Mouse (Mus musculus) myocyte (in vitro differentiated cells): ENCODE data around the gene Otud7b. TPM values are rescaled to one million over a fixed set of nuclear protein-coding genes. Genes with fewer than 3 reads are reported as not detected.

Experiments
- H3K27me3 ChIP-seq: one replicate; pipeline ENCODE4 v1.6.1; 2011; ENCODE audit not compliant: control insufficient read depth, insufficient read depth, insufficient read length
- H3K36me3 ChIP-seq: one replicate; pipeline ENCODE4 v1.6.1; 2011; ENCODE audit not compliant: control insufficient read depth, insufficient read depth
- H3K4me2 ChIP-seq: one replicate; pipeline ENCODE4 v1.6.1; 2011; ENCODE audit warnings: low read depth, control low read depth
- H3K4me3 ChIP-seq: one replicate; pipeline ENCODE4 v1.5.1; 2011; ENCODE audit warnings: mild to moderate bottlenecking, control low read depth, moderate library complexity
- H3K79me2 ChIP-seq: one replicate; pipeline ENCODE4 v1.6.1; 2011; ENCODE audit not compliant: control insufficient read depth, insufficient read depth
- H3ac ChIP-seq: one replicate; pipeline ENCODE4 v1.6.1; 2011; ENCODE audit not compliant: control insufficient read depth, insufficient read length
- CEBPB ChIP-seq: IDR thresholded peaks from 2 replicates; pipeline ENCODE4 v1.6.1; 2011; ENCODE audit warnings: mild to moderate bottlenecking, moderate library complexity; ENCODE audit not compliant: poor library complexity, insufficient read depth, severe bottlenecking
- E2F4 ChIP-seq: IDR thresholded peaks from one replicate; pipeline ENCODE4 v1.6.1; 2011; ENCODE audit warnings: mild to moderate bottlenecking, control low read depth, moderate library complexity; ENCODE audit not compliant: insufficient read depth
- MAX ChIP-seq: IDR thresholded peaks from one replicate; pipeline ENCODE4 v1.6.1; 2011; ENCODE audit warnings: low read depth, mild to moderate bottlenecking, control low read depth
- MYOD1 ChIP-seq, 3 experiments: IDR thresholded peaks; one replicate each; pipeline ENCODE4 v1.6.1; 2011; ENCODE audit warnings: control low read depth in 2 of 3, low read depth in 2 of 3, mild to moderate bottlenecking in 2 of 3, moderate library complexity in 1 of 3; ENCODE audit not compliant: insufficient read length in 2 of 3, control insufficient read depth in 1 of 3
- MYOG ChIP-seq, 3 experiments: IDR thresholded peaks; one replicate each; pipeline ENCODE4 v1.6.1; 2011; ENCODE audit warnings: control low read depth in 2 of 3, low read depth in 2 of 3, mild to moderate bottlenecking in 2 of 3; ENCODE audit not compliant: insufficient read length in 2 of 3, control insufficient read depth in 1 of 3, insufficient read depth in 1 of 3
- POLR2A ChIP-seq: IDR thresholded peaks from one replicate; pipeline ENCODE4 v1.6.1; 2011; ENCODE audit warnings: low read depth, mild to moderate bottlenecking, control low read depth, moderate library complexity; ENCODE audit not compliant: insufficient read length
- POLR2AphosphoS2 ChIP-seq: IDR thresholded peaks from one replicate; pipeline ENCODE4 v1.6.1; 2011; ENCODE audit warnings: low read depth, control low read depth; ENCODE audit not compliant: insufficient read length
- REST ChIP-seq: IDR thresholded peaks from one replicate; pipeline ENCODE4 v1.6.1; 2011; ENCODE audit warnings: mild to moderate bottlenecking, control low read depth, moderate library complexity; ENCODE audit not compliant: insufficient read depth, insufficient read length
- SRF ChIP-seq: IDR thresholded peaks from one replicate; pipeline ENCODE4 v1.6.1; 2011; ENCODE audit warnings: low read depth; ENCODE audit not compliant: control insufficient read depth, insufficient read length
- TCF12 ChIP-seq: IDR thresholded peaks from one replicate; pipeline ENCODE4 v1.6.1; 2011; ENCODE audit warnings: mild to moderate bottlenecking, control low read depth; ENCODE audit not compliant: poor library complexity, insufficient read depth, severe bottlenecking
- TCF3 ChIP-seq: IDR thresholded peaks from one replicate; pipeline ENCODE4 v1.6.1; 2011; ENCODE audit warnings: low read depth, control low read depth; ENCODE audit not compliant: insufficient read length
- USF1 ChIP-seq: IDR thresholded peaks from one replicate; pipeline ENCODE4 v1.6.1; 2011; ENCODE audit warnings: low read depth, mild to moderate bottlenecking, control low read depth, moderate library complexity
- polyA plus RNA-seq: library from polyadenylated mRNA; unstranded; fragments of >200 nt; fragmentation: generic; extraction: Trizol; gene quantifications from one replicate; pipeline ENCODE4 v1.2.1, GENCODE M21; 2012; ENCODE audit warnings: missing spikeins

Otud7b gene
- polyA plus RNA-seq, 1 experiment: 16.4 TPM

- H3K79me2 ChIP-seq: no peaks in the 10 kb centered on the region
- no peak overlapping the region for H3K4me2 ChIP-seq
- no peaks in the 10 kb centered on the region for H3K27me3 ChIP-seq
- no peaks in the 10 kb centered on the region for H3K36me3 ChIP-seq
- TF ChIP-seq E2F4 (no peak), POLR2A (no peak), SRF (no peak), MYOG (IDR thresholded peaks at IDR 0.05; ENCODE audit: control insufficient read depth in 1 of 3, insufficient read depth in 1 of 3, insufficient read length in 2 of 3, low read depth in 2 of 3) (no peak), MAX (no peak), CEBPB (no peak), TCF3 (no peak)
- no peak overlapping the region for H3ac ChIP-seq
- no peak overlapping the region for H3K4me3 ChIP-seq
Measured at GRCm38 (mm10) chr3:96066741-96067140, 37.6 kb upstream of the Otud7b start.

- no peak overlapping the region for H3K4me3 ChIP-seq
- H3K36me3 ChIP-seq: no peaks in the 10 kb centered on the region
- TF ChIP-seq CEBPB (no peak), TCF12 (no peak), MYOG (IDR thresholded peaks at IDR 0.05; ENCODE audit: control insufficient read depth in 1 of 3, insufficient read depth in 1 of 3, insufficient read length in 2 of 3, low read depth in 2 of 3) (no peak), POLR2AphosphoS2 (no peak), USF1 (no peak), REST (no peak), MAX (no peak), TCF3 (no peak), E2F4 (no peak), POLR2A (no peak), MYOD1 (IDR thresholded peaks at IDR 0.05; ENCODE audit: control insufficient read depth in 1 of 3, insufficient read length in 2 of 3, low read depth in 2 of 3) (no peak), SRF (no peak)
- H3ac ChIP-seq: no peak overlapping the region
- no peaks in the 10 kb centered on the region for H3K79me2 ChIP-seq
- H3K4me2 ChIP-seq: no peak overlapping the region
- H3K27me3 ChIP-seq: no peaks in the 10 kb centered on the region
Measured at GRCm38 (mm10) chr3:96069046-96069445, 35.3 kb upstream of the Otud7b start.

GRCm38 (mm10) chr3:96069542-96069941 is 34.8 kb upstream of the Otud7b start:
- no peak for TF ChIP-seq E2F4
- TF ChIP-seq TCF12: no peak
- no peak for TF ChIP-seq POLR2AphosphoS2
- no peak for TF ChIP-seq CEBPB
- TF ChIP-seq SRF: no peak
- TF ChIP-seq USF1: no peak
- TF ChIP-seq MYOG (IDR thresholded peaks at IDR 0.05; ENCODE audit: control insufficient read depth in 1 of 3, insufficient read depth in 1 of 3, insufficient read length in 2 of 3, low read depth in 2 of 3): no peak
- TF ChIP-seq TCF3: no peak
- TF ChIP-seq MYOD1 (IDR thresholded peaks at IDR 0.05; ENCODE audit: control insufficient read depth in 1 of 3, insufficient read length in 2 of 3, low read depth in 2 of 3): no peak
- no peak for TF ChIP-seq REST
- peak overlapping the region; percentile 13 for H3K4me2 ChIP-seq

GRCm38 (mm10) chr3:96070241-96070640 is 34.1 kb upstream of the Otud7b start:
- no peak overlapping the region for H3K4me2 ChIP-seq
- no peaks in the 10 kb centered on the region for H3K36me3 ChIP-seq
- no peak overlapping the region for H3ac ChIP-seq
- H3K79me2 ChIP-seq: no peaks in the 10 kb centered on the region
- no peak for TF ChIP-seq POLR2AphosphoS2
- no peak for TF ChIP-seq REST
- TF ChIP-seq TCF12: no peak
- H3K27me3 ChIP-seq: no peaks in the 10 kb centered on the region
- no peak overlapping the region for H3K4me3 ChIP-seq

More at GRCm38 (mm10) chr3:96069542-96069941, 34.8 kb upstream of the Otud7b start:
- no peaks in the 10 kb centered on the region for H3K36me3 ChIP-seq
- no peaks in the 10 kb centered on the region for H3K79me2 ChIP-seq
- H3K4me3 ChIP-seq: no peak overlapping the region
- no peak overlapping the region for H3ac ChIP-seq
- no peaks in the 10 kb centered on the region for H3K27me3 ChIP-seq

GRCm38 (mm10) chr3:96072921-96073486 is 31.3 kb upstream of the Otud7b start:
- H3K27me3 ChIP-seq: no peaks in the 10 kb centered on the region
- no peaks in the 10 kb centered on the region for H3K36me3 ChIP-seq
- no peak overlapping the region for H3K4me3 ChIP-seq
- H3K4me2 ChIP-seq: no peak overlapping the region
- TF ChIP-seq MYOG (IDR thresholded peaks at IDR 0.05; ENCODE audit: control insufficient read depth in 1 of 3, insufficient read depth in 1 of 3, insufficient read length in 2 of 3, low read depth in 2 of 3) (no peak), TCF12 (no peak), POLR2A (no peak), MYOD1 (IDR thresholded peaks at IDR 0.05; ENCODE audit: control insufficient read depth in 1 of 3, insufficient read length in 2 of 3, low read depth in 2 of 3) (no peak), CEBPB (no peak), E2F4 (no peak), MAX (no peak), SRF (no peak), REST (no peak)
- no peaks in the 10 kb centered on the region for H3K79me2 ChIP-seq
- H3ac ChIP-seq: no peak overlapping the region
